ENCODE assay signal across 8 mouse cellular contexts in the genomic region with DNA sequence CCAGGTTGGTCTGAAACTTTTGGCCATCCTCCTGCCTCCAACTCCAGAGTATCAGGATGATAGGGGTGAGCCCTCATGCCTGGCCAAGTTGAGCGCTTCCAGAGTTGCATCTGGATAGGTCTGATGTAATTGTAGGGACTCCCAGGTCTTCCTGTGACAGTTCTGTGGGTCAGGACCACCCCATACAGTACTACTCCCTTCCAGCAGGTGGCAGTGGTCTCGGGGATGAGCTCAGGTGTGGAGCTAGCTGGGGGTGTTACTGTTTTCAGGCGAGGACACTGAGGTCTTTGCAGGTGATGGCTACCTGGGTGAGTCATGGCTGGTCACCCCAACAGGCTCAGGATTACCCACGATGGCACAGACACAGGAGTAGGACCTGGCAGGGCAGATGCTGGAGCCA. TPM values are rescaled to one million over a fixed set of nuclear protein-coding genes. Genes with fewer than 3 reads are reported as not detected.
A peak's percentile ranks its signal among the peaks of the same experiment; 100 is the strongest.
DNase-seq lines count a peak whose midpoint lies in the region; ATAC-seq and TF ChIP-seq lines count a peak whose summit lies in the region.

No protein-coding gene starts in this region.

- intact Hi-C loops in heart, adult 2 months (cut with DNase I), result loop anchor here (2.0 kb wide), 1 partner anchor 49 kb away; no protein-coding TSS in a partner anchor

- H3K4me1 ChIP-seq in heart, adult 2 months (ENCODE audit: control insufficient read depth, insufficient read depth, low read length), result no peaks in the 10 kb centered on the region
- H3K4me1 ChIP-seq in heart, embryonic 10.5 days, result no peaks in the 10 kb centered on the region
- H3K4me1 ChIP-seq in lung, adult 2 months (ENCODE audit: control insufficient read depth, insufficient read depth, low read length), result no peaks in the 10 kb centered on the region
- H3K4me1 ChIP-seq in hindbrain, embryonic 16.5 days (ENCODE audit: control insufficient read depth, insufficient read depth, low read depth, low read length), result no peaks in the 10 kb centered on the region

- H3K9me3 ChIP-seq in heart, embryonic 10.5 days, result no peaks in the 10 kb centered on the region
- no peaks in the 10 kb centered on the region for H3K9me3 ChIP-seq in hindbrain, embryonic 16.5 days (ENCODE audit: control insufficient read depth, low read length)

- no peak overlapping the region for H3K27ac ChIP-seq in heart, adult 2 months
- no peak overlapping the region for H3K27ac ChIP-seq in heart, embryonic 10.5 days
- H3K27ac ChIP-seq in hindbrain, embryonic 16.5 days (ENCODE audit: low read depth, low read length), result no peak overlapping the region

- peak in 1 of 2 experiments; percentile 38 for DNase-seq in heart, adult 2 months
- DNase-seq in heart, embryonic 10.5 days (ENCODE audit: low spot score), result no peak
- DNase-seq in urinary bladder, postnatal 14 days (ENCODE audit: low spot score), result peak; percentile 25
- no peak for DNase-seq in urinary bladder, postnatal 10 days (ENCODE audit: low spot score)
- DNase-seq in embryo, embryonic 10.5 days (ENCODE audit: low spot score), result peak; percentile 57
- DNase-seq in lung, adult 2 months, result peak; percentile 62
- peak; percentile 47 for DNase-seq in thymus, postnatal 0 days (ENCODE audit: low spot score)

- H3K4me2 ChIP-seq in hindbrain, embryonic 16.5 days (ENCODE audit: low read length), result no peak overlapping the region

- no peaks in the 10 kb centered on the region for H3K79me2 ChIP-seq in heart, adult 2 months (replicated peaks; ENCODE audit: control insufficient read depth, insufficient read depth, low read length)

- peak; percentile 75 for TF ChIP-seq CTCF in heart, adult 2 months (IDR thresholded peaks at IDR 0.05)
- peak; percentile 80 for TF ChIP-seq CTCF in lung, adult 2 months (IDR thresholded peaks at IDR 0.05; ENCODE audit: insufficient read depth, low read length)

- H3K36me3 ChIP-seq in heart, adult 2 months (ENCODE audit: control insufficient read depth, insufficient read depth, low read length), result no peaks in the 10 kb centered on the region
- no peaks in the 10 kb centered on the region for H3K36me3 ChIP-seq in heart, embryonic 10.5 days
- H3K36me3 ChIP-seq in hindbrain, embryonic 16.5 days (ENCODE audit: control insufficient read depth, insufficient read depth, low read length), result no peaks in the 10 kb centered on the region

- no peak overlapping the region for H3K9ac ChIP-seq in heart, adult 2 months (ENCODE audit: low read depth, low read length)
- H3K9ac ChIP-seq in hindbrain, embryonic 16.5 days (ENCODE audit: low read depth, low read length), result no peak overlapping the region

- no peak for TF ChIP-seq POLR2A in heart, adult 2 months (IDR thresholded peaks at IDR 0.05; ENCODE audit: insufficient read depth, low read depth, low read length)
- TF ChIP-seq POLR2A in lung, adult 2 months (IDR thresholded peaks at IDR 0.05; ENCODE audit: borderline replicate concordance, extremely low read depth, low read depth, low read length), result no peak

- no peak overlapping the region for H3K4me3 ChIP-seq in heart, adult 2 months
- no peak overlapping the region for H3K4me3 ChIP-seq in heart, embryonic 10.5 days
- no peak overlapping the region for H3K4me3 ChIP-seq in lung, adult 2 months (replicated peaks; ENCODE audit: extremely low read depth, low read depth, low read length)
- H3K4me3 ChIP-seq in hindbrain, embryonic 16.5 days (ENCODE audit: low read length), result no peak overlapping the region

- WGBS in heart, adult 2 months, result 17% methylated on average over 4 of the region's 4 CpGs
- WGBS in heart, embryonic 10.5 days, result 14% methylated on average over 4 of the region's 4 CpGs
- WGBS in lung, adult 2 months, result 18% methylated on average over 4 of the region's 4 CpGs
- 20% methylated on average over 4 of the region's 4 CpGs for WGBS in hindbrain, embryonic 16.5 days

- no peak for TF ChIP-seq EP300 in heart, adult 2 months (IDR thresholded peaks at IDR 0.05; ENCODE audit: insufficient read depth, low read depth, low read length)

- ATAC-seq in hindbrain, embryonic 16.5 days, result no peak

- no peaks in the 10 kb centered on the region for H3K27me3 ChIP-seq in heart, adult 2 months (ENCODE audit: control insufficient read depth, insufficient read depth, low read length)
- H3K27me3 ChIP-seq in heart, embryonic 10.5 days (ENCODE audit: insufficient read depth, poor library complexity, severe bottlenecking), result peaks cover 71% of the 10 kb centered on the region
- no peaks in the 10 kb centered on the region for H3K27me3 ChIP-seq in hindbrain, embryonic 16.5 days (replicated peaks; ENCODE audit: control insufficient read depth, insufficient read depth, low read length)

RNA-seq across cellular contexts. Expression of gene Fgf4, which starts 1.0 kb away (rescaled TPM):
- total RNA-seq in heart, adult 2 months (2021), result not detected
- polyA plus RNA-seq in heart, adult 2 months (2012; rRNA removed), result not detected in 2 replicates
- 0.34 TPM in 1 of 2 replicates, not detected in the other for polyA plus RNA-seq in heart, embryonic 10.5 days (2016; fragmentation: Nextera tagmentation; extraction: Ambion mirVana)
- polyA plus RNA-seq in lung, adult 2 months (2012; rRNA removed), result not detected in 2 replicates
- polyA plus RNA-seq in thymus, postnatal 0 days (2015; fragmentation: Nextera tagmentation; extraction: Ambion mirVana), result 0.04 and 0.27 TPM in 2 replicates
- polyA plus RNA-seq in hindbrain, embryonic 16.5 days (2015; fragmentation: Nextera tagmentation; extraction: Ambion mirVana), result not detected in 2 replicates

RNA-seq across cellular contexts. Expression of gene Fgf3, which starts 8.3 kb away (rescaled TPM):
- not detected for total RNA-seq in heart, adult 2 months (2021)
- polyA plus RNA-seq in heart, adult 2 months (2012; rRNA removed), result not detected in 2 replicates
- 0.07 and 0.88 TPM in 2 replicates for polyA plus RNA-seq in heart, embryonic 10.5 days (2016; fragmentation: Nextera tagmentation; extraction: Ambion mirVana)
- polyA plus RNA-seq in lung, adult 2 months (2012; rRNA removed), result not detected in 2 replicates
- 0.88 and 1.1 TPM in 2 replicates for polyA plus RNA-seq in thymus, postnatal 0 days (2015; fragmentation: Nextera tagmentation; extraction: Ambion mirVana)
- polyA plus RNA-seq in hindbrain, embryonic 16.5 days (2015; fragmentation: Nextera tagmentation; extraction: Ambion mirVana), result 13.1 and 14.5 TPM in 2 replicates

RNA-seq across cellular contexts. Expression of gene Fgf15, which starts 50.2 kb away (rescaled TPM):
- total RNA-seq in heart, adult 2 months (2021), result not detected
- polyA plus RNA-seq in heart, adult 2 months (2012; rRNA removed), result not detected in 2 replicates
- 0.41 and 1.5 TPM in 2 replicates for polyA plus RNA-seq in heart, embryonic 10.5 days (2016; fragmentation: Nextera tagmentation; extraction: Ambion mirVana)
- polyA plus RNA-seq in lung, adult 2 months (2012; rRNA removed), result not detected in 2 replicates
- 0.36 and 0.56 TPM in 2 replicates for polyA plus RNA-seq in thymus, postnatal 0 days (2015; fragmentation: Nextera tagmentation; extraction: Ambion mirVana)
- 22.7 and 23.6 TPM in 2 replicates for polyA plus RNA-seq in hindbrain, embryonic 16.5 days (2015; fragmentation: Nextera tagmentation; extraction: Ambion mirVana)

Comparison
In these comparisons a context has a peak if more than half of its experiments do, and no peak if none do; other contexts are left out.
1. DNase-seq: peak in urinary bladder, postnatal 14 days (single experiment), embryo, embryonic 10.5 days (single experiment), lung, adult 2 months (single experiment) and thymus, postnatal 0 days (single experiment); none in heart, embryonic 10.5 days (single experiment) and urinary bladder, postnatal 10 days (single experiment).